Mouse (Mus musculus) layer of hippocampus, adult 11-12 months (tissue): ENCODE results near the gene Olfr646.

Experiments
- DNase-seq: peaks from one replicate; pipeline ENCODE4 v3.0.0; 2022; ENCODE audit warnings: low spot score

Gene Olfr646

DNA sequence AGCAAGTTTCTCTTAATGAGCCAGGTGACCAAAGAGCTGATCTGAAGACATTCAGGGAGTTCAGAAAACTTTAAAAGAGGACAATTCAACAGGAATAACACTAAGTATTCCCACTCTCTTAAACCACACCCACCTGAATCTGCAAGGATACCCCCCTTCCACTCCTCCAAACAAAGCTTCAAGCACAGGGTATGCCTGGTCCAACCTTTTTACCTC lies at the start of gene Olfr646:
Gene Olfr646, plus strand, starts transcription at position 117 of the 216 bp plus-strand sequence.
- no peak for DNase-seq

DNA sequence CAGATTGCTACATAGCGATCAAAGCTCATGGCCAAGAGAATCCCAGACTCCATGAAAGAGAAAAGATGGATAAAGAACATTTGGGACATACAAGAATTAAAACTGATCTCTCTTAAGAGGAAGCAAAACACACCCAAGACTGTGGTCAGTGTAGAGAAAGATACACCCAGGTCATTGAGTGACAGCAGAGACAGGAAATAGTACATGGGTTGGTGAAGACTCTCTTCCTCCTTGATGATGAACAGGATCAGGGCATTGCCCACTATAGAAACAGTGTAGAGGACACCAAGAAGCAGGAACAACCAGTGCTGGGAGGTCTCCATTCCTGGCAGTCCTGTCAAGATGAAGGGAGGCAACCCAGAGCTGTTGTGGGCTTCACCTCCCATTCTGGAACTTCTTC lies 45.5 kb upstream of the Olfr646 start:
- DNase-seq: no peak

DNA sequence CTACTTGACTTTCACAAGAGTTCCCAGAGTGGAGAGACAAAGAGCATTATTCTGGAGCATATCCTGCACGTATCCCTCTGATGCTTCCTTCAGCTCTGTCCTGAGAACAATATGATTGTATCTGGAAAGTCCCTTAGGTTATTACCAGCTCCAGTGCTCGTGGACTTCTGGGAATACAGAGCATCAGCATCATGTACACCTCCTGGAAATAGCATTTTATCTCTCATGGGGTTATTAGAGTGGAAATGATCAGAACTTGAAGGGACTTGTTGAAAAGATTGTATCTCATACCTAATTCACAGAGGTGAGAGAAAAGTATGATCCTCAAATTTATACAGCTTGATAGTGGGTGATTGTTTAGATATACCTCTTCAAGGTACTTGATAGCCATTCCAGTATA lies 43.3 kb upstream of the Olfr646 start, which contains the start of gene 4930516K23Rik:
Gene 4930516K23Rik, minus strand, starts transcription at position 101 of the 400 bp plus-strand sequence.
- DNase-seq: no peak

DNA sequence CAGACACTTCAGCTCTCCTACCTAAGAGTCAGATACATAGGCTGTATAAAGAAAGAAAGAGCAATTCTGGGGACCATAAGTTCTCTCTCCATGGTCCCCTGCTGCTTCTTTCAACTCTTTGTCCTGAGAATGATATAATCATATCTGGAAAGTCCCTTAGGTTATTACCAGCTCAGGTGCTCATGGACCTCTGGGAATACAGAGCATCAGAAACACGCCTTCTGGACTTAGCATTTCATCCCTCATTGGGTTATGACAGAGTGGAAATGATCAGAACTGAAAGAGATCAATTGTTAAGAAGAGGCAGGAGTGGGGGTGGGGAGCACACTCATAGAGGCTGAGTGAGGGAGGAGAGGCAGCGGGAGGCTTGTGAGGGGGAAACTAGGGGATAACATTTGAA lies 32.9 kb upstream of the Olfr646 start, which contains the start of gene Olfr644:
Gene Olfr644, minus strand, starts transcription at position 101 of the 400 bp plus-strand sequence.
- DNase-seq: no peak

DNA sequence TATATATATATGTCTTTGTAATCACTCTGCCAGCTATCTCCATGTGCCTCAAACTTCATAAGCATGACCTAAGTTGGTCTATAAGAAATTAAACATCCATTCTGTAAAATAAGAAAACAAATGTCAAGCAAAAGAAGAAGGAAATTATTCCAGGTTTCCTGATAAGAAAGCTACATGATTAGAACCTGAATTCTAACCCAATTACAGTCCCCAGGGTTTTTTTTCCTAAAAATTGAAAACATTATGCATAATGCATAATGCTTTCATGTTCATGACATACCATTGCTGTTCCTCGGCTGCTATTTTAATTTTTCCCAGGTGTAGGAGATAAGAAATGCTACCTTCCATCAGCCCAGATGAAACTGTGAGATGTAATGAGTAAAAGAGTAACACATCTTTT lies 19.3 kb upstream of the Olfr646 start, which contains the start of gene Olfr645:
Gene Olfr645, minus strand, starts transcription at position 101 of the 400 bp plus-strand sequence.
- DNase-seq: no peak

DNA sequence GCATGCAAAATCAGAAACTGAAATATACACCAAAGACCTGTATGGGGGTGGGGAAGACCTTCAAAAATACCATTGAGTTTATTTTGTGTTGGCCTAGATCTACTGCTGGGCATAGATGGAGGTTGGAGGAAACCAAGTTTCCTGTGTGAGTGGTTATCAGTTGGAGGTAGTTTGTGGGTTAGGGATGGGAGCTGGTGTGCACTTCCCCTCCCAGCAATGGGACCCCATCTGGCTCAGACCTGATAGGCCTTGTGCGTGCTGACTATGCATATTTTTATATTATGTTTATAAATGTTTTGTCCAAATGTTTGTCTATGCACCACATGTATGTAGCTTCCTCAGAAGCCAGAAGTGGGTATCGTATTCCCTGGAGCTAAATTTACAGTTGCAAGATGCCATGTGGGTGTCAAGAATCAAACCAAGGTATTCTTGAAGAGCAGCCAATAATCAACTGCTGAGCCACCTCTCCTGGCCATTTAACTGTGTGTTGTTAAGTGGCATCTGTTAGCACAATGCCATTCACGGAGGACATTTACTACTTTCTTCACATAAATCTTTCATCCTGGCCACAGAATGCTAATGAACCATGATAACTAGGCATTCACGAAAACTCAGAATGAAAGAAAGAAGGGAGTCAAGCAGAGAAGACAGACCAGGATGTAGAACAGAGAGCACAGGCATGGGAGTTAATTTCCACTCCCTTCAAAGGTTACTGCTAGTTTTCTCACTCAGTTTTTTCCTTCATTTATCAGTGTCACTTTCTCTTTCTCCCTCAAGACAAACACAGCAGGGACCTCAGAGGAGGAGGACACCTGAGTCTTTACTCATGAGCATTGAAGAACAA lies 538 bp upstream of the Olfr646 start:
- DNase-seq: no peak

DNA sequence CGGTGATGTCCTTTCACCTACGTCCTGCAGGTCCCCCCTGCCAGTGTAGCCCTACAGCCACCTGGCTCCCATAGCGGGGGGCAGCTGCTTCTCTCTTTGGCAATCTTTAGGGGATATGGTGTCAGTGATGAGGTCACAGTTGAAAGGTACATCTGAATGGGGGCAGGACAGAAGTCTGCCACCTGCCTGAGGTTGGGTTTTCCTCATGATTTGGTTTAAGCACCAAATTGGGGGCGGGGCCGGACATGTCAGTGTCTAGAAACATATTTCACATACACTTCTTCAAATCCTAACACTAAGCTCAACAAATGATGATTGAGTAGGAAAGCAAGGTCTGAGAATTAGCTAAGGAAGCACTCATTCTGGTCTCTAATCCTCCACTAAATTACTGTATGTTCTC lies 25.1 kb downstream of the Olfr646 start, which contains the start of gene Ubqln5:
Gene Ubqln5, minus strand, starts transcription at position 101 of the 400 bp plus-strand sequence.
- no peak for DNase-seq

DNA sequence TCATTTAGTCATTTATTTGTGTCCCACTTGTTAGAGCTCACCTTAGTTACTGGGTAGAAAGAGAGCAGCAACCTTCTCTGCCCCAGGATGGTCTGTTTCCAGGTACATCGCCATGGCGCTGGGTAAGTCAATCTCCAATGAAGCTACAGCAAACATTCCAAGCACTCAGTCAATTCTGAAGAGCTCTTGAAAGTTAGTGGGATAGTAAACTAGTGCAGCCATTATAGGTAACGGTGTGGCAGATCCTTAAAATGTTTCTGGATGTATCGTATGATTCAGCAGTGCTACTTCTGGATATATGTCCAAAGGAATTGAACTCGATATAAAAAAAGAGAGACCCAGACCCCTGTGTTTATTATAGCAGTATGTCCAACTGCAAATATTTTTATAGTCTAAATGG lies 32.6 kb downstream of the Olfr646 start, which contains the start of gene Olfr643:
Gene Olfr643, minus strand, starts transcription at position 101 of the 400 bp plus-strand sequence.
- DNase-seq: no peak

DNA sequence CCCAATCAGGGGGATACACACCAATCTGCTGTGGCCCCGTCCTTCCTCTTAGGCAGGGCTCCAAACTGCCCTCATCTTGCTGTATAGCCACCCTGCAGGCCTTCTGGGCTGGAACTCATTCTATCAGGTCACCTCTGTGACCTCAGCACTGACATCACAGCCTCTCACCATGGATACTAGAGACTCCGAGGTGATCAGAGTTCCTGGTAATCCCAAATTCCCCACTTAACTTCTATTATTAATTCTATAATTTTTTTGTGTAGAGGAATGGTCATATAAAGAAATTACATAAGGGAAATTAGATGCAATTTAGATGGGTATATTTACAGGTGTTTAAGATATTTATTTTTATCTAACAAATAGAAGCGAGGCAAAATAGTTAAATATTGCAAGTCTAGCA lies 38.5 kb downstream of the Olfr646 start, which contains the start of gene Ubqln3:
Gene Ubqln3, minus strand, starts transcription at position 101 of the 400 bp plus-strand sequence.
- no peak for DNase-seq

DNA sequence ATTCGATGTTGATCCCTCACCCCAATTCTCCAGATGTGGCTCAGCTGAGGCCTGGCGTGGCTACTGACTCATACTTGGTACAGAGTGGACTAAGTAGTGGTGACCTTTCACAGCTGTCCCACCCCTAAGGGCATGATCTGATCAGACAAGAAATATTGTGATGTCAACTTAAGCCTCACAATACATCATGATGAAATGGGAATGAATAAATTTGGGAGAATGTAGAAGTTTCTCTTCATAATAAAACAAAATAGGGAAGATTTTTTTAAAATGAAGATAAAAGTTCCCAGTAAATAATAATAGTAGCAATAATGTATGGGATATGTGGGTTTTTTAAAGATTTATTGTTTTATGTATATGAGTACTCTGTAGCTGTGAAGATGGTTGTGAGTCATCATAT lies 45.8 kb downstream of the Olfr646 start, which contains the start of gene Ubqlnl:
Gene Ubqlnl, minus strand, starts transcription at position 101 of the 400 bp plus-strand sequence.
- DNase-seq: no peak
